Mouse (Mus musculus) stomach, postnatal 0 days (tissue): ENCODE results near the gene Atp2b2. TPM values are rescaled to one million over a fixed set of nuclear protein-coding genes. Genes with fewer than 3 reads are reported as not detected.
A peak's percentile ranks its signal among the peaks of the same experiment; 100 is the strongest.
"Not testable (repeated sequence)": the region's sequence is repeated elsewhere in the genome, so short reads cannot be mapped to it uniquely, and the experiment has no call there.

Experiments used
- ATAC-seq: fragments of 200-750 bp; cut with Nextera tagmentation; 2 replicates; pipeline ENCODE4 v1.8.0; 2017; ENCODE audit not compliant: low FRiP score, low TSS enrichment
- DNase-seq: peaks from one replicate; pipeline ENCODE4 v3.0.0-alpha.2; 2016; ENCODE audit warnings: low spot score
- H3K27ac ChIP-seq: fragments of 300-500 bp; sonication (generic); replicated peaks from 2 replicates; pipeline ENCODE4 v1.5.1; 2014; ENCODE audit warnings: mild to moderate bottlenecking, control low read depth
- H3K27me3 ChIP-seq: fragments of 300-500 bp; sonication (generic); 2 replicates; pipeline ENCODE4 v1.6.1; 2014; ENCODE audit warnings: low read length; ENCODE audit not compliant: control insufficient read depth, insufficient read depth
- H3K36me3 ChIP-seq: fragments of 300-500 bp; sonication (generic); 2 replicates; pipeline ENCODE4 v1.6.1; 2014; ENCODE audit warnings: low read length, mixed read lengths; ENCODE audit not compliant: control insufficient read depth, insufficient read depth
- H3K4me1 ChIP-seq: fragments of 300-500 bp; sonication (generic); replicated peaks from 2 replicates; pipeline ENCODE4 v1.6.1; 2014; ENCODE audit warnings: antibody characterized with exemption; ENCODE audit not compliant: control insufficient read depth, insufficient read depth
- H3K4me2 ChIP-seq: fragments of 300-500 bp; sonication (generic); replicated peaks from 2 replicates; pipeline ENCODE4 v1.6.1; 2014; ENCODE audit warnings: low read depth, mild to moderate bottlenecking, control low read depth, moderate library complexity
- H3K4me3 ChIP-seq: fragments of 300-500 bp; sonication (generic); 2 replicates; pipeline ENCODE4 v1.5.1; 2014; ENCODE audit warnings: low read depth, low read length, control low read depth
- H3K9ac ChIP-seq: fragments of 300-500 bp; sonication (generic); 2 replicates; pipeline ENCODE4 v1.6.1; 2014; ENCODE audit warnings: mild to moderate bottlenecking, low read length, control low read depth, mixed read lengths
- H3K9me3 ChIP-seq: fragments of 300-500 bp; sonication (generic); 2 replicates; pipeline ENCODE4 v1.6.1; 2016; ENCODE audit warnings: low read length; ENCODE audit not compliant: control insufficient read depth
- CTCF ChIP-seq: IDR thresholded peaks from 2 replicates; pipeline ENCODE4 v1.5.1; 2016; ENCODE audit warnings: antibody characterized with exemption, low read depth, mild to moderate bottlenecking, moderate library complexity
- EP300 ChIP-seq: optimal IDR thresholded peaks from 2 replicates; pipeline ENCODE3; 2016; ENCODE audit warnings: antibody characterized with exemption
- WGBS: fragments of 180-500 bp; shearing (Covaris S2); extraction: QIAGEN DNeasy Blood & Tissue Kit; methylation state at CpG from one replicate; pipeline ENCODE4 v1.1.7; 2014; 5-methylcytosine and 5-hydroxymethylcytosine counted together
- polyA plus RNA-seq: library from polyadenylated mRNA; unstranded; fragments of >200 nt; fragmentation: Nextera tagmentation; extraction: Ambion mirVana; gene quantifications from 2 replicates; pipeline ENCODE4 v1.2.1, GENCODE M21; 2015

The Atp2b2 gene
- polyA plus RNA-seq, 1 experiment from 2014 or later: 0.33 TPM

DNA sequence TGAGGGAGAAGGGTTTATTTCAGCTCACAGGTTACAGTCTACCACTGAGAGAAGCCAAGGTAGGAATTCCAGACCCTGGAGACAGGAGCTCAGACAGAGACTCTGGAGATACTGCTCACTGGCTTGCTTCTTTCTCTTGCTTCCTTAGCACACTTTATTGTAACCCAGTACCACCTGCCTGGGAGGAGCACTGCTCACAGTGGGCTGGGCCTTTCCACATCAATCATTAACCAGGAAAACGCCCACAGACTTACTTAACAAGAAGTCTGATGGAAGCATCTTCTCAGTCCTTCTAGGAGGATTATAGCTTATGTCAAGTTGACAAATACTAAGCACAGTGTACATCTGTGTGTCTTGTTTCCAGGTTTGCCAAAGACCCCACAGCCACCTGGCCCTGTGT, 327.6 kb downstream of the Atp2b2 start:
- Histone ChIP-seq H3K4me2 (no peak overlapping the region), H3K9ac (no peak overlapping the region), H3K36me3 (peaks cover 33% of the 10 kb centered on the region), H3K27me3 (no peaks in the 10 kb centered on the region), H3K4me3 (no peak overlapping the region), H3K4me1 (no peaks in the 10 kb centered on the region), H3K27ac (no peak overlapping the region), H3K9me3 (no peaks in the 10 kb centered on the region)
- TF ChIP-seq EP300 (no peak), CTCF (no peak)
- whole genome bisulfite sequencing: 48% methylated on average over 1 of the region's 1 CpGs
- peak; percentile 41; the same call in 1 of the 2 replicates for ATAC-seq
- DNase-seq: peak; percentile 35

DNA sequence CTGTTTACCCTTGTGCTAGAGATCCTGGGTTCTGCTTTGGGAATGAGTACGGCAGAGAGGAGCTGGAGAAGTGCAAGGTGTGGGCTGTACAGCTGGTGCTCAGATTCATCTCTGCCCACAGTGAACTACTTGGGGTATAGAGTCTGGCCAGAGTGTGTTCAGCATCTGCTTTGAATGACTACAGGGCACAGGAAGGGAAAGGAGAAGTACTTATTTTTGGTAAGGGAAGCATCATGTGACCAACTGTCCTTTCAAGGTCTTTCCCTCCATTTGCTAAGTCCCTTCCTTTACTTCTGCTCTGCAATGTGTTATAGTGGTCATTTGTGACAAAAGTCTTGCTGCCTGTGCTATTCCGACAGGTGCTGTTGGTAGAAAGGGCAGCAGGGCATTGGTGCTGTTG, 328.1 kb downstream of the Atp2b2 start:
- Histone ChIP-seq H3K4me2 (no peak overlapping the region), H3K27me3 (no peaks in the 10 kb centered on the region), H3K9me3 (no peaks in the 10 kb centered on the region), H3K9ac (no peak overlapping the region), H3K36me3 (peaks cover 31% of the 10 kb centered on the region), H3K4me1 (no peaks in the 10 kb centered on the region), H3K4me3 (no peak overlapping the region), H3K27ac (no peak overlapping the region)
- TF ChIP-seq CTCF (no peak), EP300 (no peak)
- ATAC-seq (no peak), DNase-seq (no peak)
- 86% methylated on average over 2 of the region's 2 CpGs for WGBS

DNA sequence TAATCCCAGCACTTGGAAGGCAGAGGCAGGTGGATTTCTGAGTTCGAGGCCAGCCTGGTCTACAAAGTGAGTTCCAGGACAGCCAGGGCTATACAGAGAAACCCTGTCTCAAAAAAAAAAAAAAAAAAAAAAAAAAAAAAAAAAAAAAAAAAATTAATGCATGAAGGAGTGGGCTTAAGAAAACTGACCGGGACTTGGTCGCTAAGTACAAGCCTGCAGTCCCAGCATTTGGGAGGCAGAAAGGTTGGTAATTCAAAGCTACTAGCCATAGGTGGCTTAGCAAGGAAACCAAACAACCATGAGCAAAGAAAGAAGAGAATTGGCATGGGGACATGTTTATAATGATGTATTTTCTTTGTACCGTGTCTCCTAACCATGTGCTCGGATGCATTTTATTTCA, 329.0 kb downstream of the Atp2b2 start:
- H3K27me3 ChIP-seq, ATAC-seq: not testable (repeated sequence)
- peaks cover 33% of the 10 kb centered on the region for H3K36me3 ChIP-seq

DNA sequence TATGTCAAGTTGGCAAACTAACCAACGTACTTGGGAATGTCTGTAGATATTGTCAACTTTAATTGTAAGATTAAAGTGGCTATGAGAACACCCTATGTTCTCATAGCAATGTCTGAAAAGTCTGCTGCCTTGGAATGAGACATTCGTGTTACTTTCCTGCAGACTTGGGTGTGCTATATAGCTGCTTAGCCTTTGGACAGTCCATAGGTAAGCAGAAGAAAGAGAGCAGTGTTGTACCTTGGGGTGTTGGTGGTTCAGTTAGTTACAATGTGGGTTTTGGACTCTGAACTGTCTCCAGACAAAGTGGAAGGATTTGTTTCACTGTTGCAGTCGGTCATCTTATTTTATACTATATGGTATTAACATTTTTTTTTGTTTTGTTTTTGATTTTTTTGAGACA, 329.7 kb downstream of the Atp2b2 start:
- no peak overlapping the region for H3K4me3 ChIP-seq
- no peak for TF ChIP-seq CTCF
- TF ChIP-seq EP300: no peak
- ATAC-seq (no peak), DNase-seq (no peak)
- no peaks in the 10 kb centered on the region for H3K27me3 ChIP-seq
- no peak overlapping the region for H3K4me2 ChIP-seq
- no peaks in the 10 kb centered on the region for H3K4me1 ChIP-seq
- no peaks in the 10 kb centered on the region for H3K9me3 ChIP-seq
- WGBS: 91% methylated on average over 3 of the region's 3 CpGs
- no peak overlapping the region for H3K27ac ChIP-seq
- peaks cover 39% of the 10 kb centered on the region for H3K36me3 ChIP-seq
- no peak overlapping the region for H3K9ac ChIP-seq

More for the DNA sequence above, 329.0 kb downstream of the Atp2b2 start:
- H3K4me2 ChIP-seq, DNase-seq, H3K4me3 ChIP-seq, H3K4me1 ChIP-seq, H3K9me3 ChIP-seq, H3K9ac ChIP-seq, H3K27ac ChIP-seq: not testable (repeated sequence)
- 84% methylated on average over 5 of the region's 5 CpGs for WGBS

DNA sequence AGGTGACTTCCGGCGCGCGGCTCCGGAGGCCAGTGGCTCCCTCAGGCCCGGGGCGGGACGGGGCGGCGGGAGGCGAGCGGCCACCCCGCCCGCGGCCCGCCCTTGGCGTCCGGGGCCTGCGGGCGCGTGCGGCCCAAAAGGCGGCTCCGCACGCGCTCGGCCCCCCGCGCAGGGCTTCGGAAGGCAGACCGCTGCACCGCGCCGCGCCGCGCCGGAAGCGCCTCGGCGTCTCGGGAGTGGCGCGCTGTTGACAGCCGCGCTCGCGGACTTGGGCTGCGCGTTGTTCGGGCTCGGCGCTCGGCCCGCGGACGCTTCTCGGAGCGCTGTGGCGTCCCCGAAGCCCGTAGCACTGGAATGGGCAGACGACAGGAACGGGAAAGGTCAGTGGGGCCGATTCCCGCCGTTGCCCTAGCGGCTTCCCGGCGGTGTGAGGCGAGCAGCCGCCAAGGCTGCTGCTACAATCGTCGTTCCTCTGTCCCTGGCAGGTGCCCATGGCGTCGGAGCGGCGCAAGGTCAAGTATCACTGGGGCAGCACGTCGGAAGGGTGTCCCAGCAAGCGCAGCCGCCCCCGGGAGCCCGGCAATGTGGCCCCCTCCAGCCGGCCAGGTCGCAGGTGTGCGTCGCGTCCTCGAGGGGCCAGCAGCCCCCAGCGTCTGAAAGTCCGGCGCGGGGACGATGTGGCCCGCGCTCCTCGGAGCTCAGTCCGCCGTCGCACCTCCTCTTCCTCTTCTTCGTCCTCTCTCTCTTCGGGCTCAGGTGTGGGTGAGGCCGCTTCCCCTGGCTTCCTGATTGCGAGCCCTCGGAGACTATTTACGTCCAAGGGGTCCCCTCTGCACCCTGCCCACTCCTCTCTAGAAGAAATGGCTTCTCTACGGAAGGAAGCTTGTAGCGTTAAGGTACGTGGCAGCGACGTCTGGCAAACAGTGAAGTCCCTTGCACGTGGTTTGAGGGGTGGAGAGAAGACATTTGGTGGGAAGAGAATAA, 344.9 kb downstream of the Atp2b2 start:
- H3K4me3 ChIP-seq: peak overlapping the region; percentile 82
- H3K4me1 ChIP-seq: peaks cover 2% of the 10 kb centered on the region; the same call in 1 of the 2 replicates
- H3K27ac ChIP-seq: peak overlapping the region; percentile 96
- DNase-seq (no peak), ATAC-seq (no peak; the same call in 1 of the 2 replicates)
- H3K9me3 ChIP-seq: no peaks in the 10 kb centered on the region
- peak overlapping the region; percentile 96 for H3K4me2 ChIP-seq
- no peaks in the 10 kb centered on the region for H3K27me3 ChIP-seq
- under 1% methylated on average over 94 of the region's 113 CpGs for WGBS
- peak overlapping the region; percentile 88 for H3K9ac ChIP-seq
- H3K36me3 ChIP-seq: peaks cover 9% of the 10 kb centered on the region; the same call in 1 of the 2 replicates
- TF ChIP-seq CTCF: no peak
- TF ChIP-seq EP300: no peak
